Mouse (Mus musculus) macrophage (primary cell): ENCODE results near the gene Sectm1b. TPM values are rescaled to one million over a fixed set of nuclear protein-coding genes. Genes with fewer than 3 reads are reported as not detected.

Experiments
- H3K27ac ChIP-seq: fragments of 350-480 bp; formaldehyde crosslinking; 2 replicates; pipeline ENCODE4 v1.9.0; 2021
- H3K36me3 ChIP-seq: fragments of 350-480 bp; formaldehyde crosslinking; 2 replicates; pipeline ENCODE4 v1.9.0; 2021; ENCODE audit errors: inconsistent target
- H3K4me3 ChIP-seq: fragments of 350-480 bp; formaldehyde crosslinking; 2 replicates; pipeline ENCODE4 v1.9.0; 2021; ENCODE audit errors: inconsistent target
- H3K79me2 ChIP-seq: fragments of 350-480 bp; formaldehyde crosslinking; 2 replicates; pipeline ENCODE4 v1.9.0; 2021; ENCODE audit errors: inconsistent target
- WGBS: methylation state at CpG from one replicate; pipeline ENCODE4 v1.1.7; 2026; ENCODE audit warnings: inconsistent platforms; ENCODE audit not compliant: missing documents; 5-methylcytosine and 5-hydroxymethylcytosine counted together
- polyA plus RNA-seq: library from polyadenylated mRNA; stranded (reverse); fragments of 250-400 nt; gene quantifications from 3 replicates; pipeline ENCODE4 v1.2.4, GENCODE M21; 2018; ENCODE audit warnings: inconsistent platforms

The Sectm1b gene
- polyA plus RNA-seq, 1 experiment from 2014 or later, result not detected

DNA sequence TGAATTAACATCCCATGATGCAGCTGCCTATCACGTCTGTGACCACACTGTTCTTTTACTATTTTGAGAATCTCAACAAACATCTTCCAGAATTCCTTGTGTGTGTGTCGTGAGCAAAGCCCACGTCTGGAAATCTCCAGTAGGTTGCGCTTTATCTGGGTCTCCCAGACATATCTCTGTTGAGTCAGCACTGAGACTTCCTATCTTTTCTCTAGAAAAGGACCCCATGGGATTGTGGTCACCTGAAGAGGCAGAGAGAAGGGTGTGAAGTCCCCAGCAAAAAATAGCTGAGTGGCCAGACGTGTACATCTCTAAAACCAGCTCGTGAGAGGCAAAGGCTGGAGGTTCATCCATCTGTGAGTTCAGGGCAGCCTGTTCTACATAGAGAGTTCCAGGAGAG, 39.2 kb downstream of the Sectm1b start:
- H3K27ac ChIP-seq, result no peak overlapping the region
- H3K4me3 ChIP-seq, result no peak overlapping the region
- no peaks in the 10 kb centered on the region for H3K36me3 ChIP-seq
- 48% methylated on average over 6 of the region's 6 CpGs for WGBS
- no peaks in the 10 kb centered on the region for H3K79me2 ChIP-seq

DNA sequence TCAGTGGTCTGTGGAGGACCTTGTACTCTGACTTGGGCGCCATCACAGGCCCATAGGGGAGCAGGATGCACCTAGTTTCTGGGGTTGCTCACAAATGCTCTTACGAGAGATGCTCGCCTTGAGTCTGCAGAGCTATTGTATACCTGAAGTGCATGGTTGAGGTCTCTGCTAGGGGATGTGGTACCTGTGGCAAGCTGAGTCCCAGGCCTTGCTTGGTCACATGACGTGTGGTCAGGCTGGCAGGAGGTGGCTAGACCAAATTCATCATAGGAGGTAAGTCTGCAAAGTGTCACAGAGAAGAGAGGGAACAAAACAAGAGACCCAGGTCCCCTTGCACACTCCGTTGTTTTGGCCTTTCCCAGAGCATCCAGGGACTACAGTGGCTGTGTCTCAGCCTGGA, 43.9 kb downstream of the Sectm1b start:
- Histone ChIP-seq H3K79me2 (no peaks in the 10 kb centered on the region), H3K4me3 (no peak overlapping the region), H3K36me3 (no peaks in the 10 kb centered on the region), H3K27ac (no peak overlapping the region)
- WGBS, result 83% methylated on average over 5 of the region's 5 CpGs

DNA sequence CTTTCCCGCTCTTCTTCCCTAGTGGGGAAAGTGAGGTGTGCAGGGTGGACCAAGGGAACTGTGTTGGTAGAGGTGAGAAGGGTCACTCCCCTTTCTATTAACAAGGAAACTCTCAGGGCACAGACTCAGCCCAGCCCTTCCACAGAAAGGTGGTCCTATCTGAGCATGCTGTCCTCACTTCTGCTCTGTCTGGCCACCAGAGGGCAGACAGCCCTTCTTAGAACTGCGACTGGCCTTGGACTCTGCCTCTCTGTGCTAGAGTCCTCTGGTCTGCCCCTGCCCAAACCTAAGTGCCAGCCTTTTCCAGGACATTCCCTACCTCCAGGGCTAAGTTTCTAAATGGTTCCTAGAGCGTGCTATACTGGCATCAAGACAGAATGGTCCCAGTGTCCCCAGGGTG, 45.7 kb downstream of the Sectm1b start:
- WGBS, result 53% methylated on average over 3 of the region's 3 CpGs
- Histone ChIP-seq H3K36me3 (no peaks in the 10 kb centered on the region), H3K4me3 (no peak overlapping the region), H3K27ac (no peak overlapping the region), H3K79me2 (no peaks in the 10 kb centered on the region)

DNA sequence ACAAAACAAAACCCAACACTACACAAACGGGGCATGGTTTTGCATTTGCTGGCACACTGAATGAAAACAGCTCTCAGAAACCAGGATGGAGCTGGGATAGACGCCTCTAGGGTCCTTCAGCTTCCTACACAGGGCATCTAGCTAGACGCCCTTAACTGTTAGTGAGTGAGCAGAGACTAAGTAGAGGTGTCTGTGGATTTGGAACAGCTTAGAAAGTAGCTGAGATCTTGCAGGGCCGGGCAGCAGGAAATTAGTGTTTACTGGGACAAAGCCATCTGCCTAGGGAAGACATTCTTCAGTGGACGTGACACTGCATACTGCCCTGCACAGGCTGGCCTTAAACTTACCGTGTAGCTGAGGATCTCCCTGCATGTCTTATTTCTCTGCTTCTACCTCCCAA, 47.9 kb downstream of the Sectm1b start:
- H3K79me2 ChIP-seq, result no peaks in the 10 kb centered on the region
- no peak overlapping the region for H3K27ac ChIP-seq
- no peak overlapping the region for H3K4me3 ChIP-seq
- 78% methylated on average over 6 of the region's 6 CpGs for WGBS
- H3K36me3 ChIP-seq, result no peaks in the 10 kb centered on the region

DNA sequence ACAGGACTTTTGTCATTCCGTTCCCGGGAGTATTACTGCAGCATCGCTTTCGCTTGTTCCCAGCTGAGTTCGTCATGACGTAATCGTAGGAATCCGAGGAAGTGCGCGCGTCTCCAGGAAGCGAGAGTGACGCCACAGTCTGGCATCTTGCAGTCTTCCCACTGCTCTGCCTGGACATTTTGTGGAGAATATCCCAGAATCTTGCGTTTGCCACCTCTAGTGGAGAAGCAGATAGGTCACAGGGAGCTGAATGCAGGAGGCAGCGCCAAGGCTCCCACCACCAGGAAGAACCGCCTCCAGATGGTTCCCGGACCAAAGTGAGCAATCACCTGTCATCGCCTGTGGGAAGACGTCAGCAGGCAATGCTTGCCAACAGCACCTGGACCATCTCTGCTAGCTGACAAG, 48.5 kb downstream of the Sectm1b start:
- Histone ChIP-seq H3K36me3 (no peaks in the 10 kb centered on the region), H3K4me3 (no peak overlapping the region), H3K27ac (no peak overlapping the region), H3K79me2 (no peaks in the 10 kb centered on the region)
- WGBS, result 67% methylated on average over 19 of the region's 19 CpGs

DNA sequence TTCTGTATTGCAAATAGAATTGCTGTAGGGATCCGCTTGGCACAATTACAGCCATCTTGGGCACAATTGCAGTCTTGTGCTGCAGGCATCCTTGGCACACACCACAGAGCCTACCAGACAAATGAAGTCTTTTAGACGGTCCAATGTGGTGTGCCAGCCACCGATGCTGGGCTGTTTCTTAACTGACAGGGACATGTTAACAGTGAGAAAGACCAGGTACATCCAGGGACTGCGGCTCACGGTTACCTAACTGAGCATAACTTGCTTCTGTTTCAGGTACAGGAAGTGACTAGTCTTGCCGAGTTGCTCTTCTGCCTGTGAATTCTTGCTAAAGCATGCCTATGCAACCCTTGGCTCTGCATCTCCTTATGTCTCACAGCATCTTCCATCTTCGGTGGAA, 49.7 kb downstream of the Sectm1b start:
- WGBS, result 75% methylated on average over 7 of the region's 7 CpGs
- no peaks in the 10 kb centered on the region for H3K79me2 ChIP-seq
- no peak overlapping the region for H3K4me3 ChIP-seq
- H3K36me3 ChIP-seq, result no peaks in the 10 kb centered on the region
- H3K27ac ChIP-seq, result no peak overlapping the region

DNA sequence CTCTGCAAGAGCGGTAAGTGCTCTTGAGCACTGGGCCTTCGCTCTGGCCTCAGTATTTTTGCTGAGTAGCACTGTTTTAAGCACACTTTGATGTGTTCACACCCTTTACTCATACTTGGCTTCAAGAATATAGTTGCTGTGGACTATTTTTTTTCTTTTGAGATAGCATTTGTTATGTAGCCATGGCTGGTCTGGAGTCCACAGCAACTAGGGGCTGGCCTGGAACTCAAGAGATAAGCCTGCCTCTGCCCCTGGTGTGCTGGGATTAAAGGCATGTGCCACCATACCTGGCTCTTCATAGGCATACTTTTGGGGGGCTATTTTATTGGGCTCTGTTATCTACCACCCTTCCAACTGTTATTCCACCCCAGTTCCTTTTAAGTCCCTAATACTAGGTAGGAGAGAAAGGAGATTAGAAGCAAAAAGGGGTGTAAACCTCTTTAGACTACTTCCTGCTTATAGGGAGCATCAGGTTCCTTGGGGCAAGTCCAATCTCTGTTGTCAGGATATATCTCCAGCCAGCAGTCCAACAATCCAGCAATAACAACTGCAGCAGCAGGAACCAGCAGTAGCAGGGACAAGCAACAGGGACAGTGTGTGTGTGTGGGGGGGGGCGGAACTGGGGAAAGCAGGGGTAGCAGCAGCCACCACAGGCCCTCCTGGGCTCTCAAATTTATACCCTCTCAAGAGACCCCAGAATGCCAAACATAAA, 53.2 kb downstream of the Sectm1b start:
- H3K79me2 ChIP-seq, result no peaks in the 10 kb centered on the region
- 100% methylated on average over 1 of the region's 3 CpGs for WGBS
- H3K36me3 ChIP-seq, result no peaks in the 10 kb centered on the region
- no peak overlapping the region for H3K4me3 ChIP-seq
- no peak overlapping the region for H3K27ac ChIP-seq

DNA sequence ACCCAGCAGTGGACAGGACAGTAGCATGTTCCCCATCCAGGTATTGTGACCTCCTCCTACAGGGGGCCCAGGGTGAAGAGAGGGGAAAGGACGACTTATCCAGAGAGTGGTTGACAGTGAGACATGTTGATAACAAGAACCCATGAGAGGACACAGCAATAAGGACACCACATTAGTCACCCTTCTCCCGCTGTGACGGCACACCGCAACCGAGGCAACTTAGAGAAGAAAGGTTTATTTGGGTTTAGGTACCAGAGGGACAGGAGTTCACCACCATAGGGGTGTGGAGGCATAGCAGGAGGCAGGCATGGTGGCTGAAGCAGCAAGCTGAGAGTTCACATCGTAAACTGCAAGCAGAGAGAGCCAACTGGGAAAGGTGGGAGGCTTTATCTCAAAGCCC, 57.2 kb downstream of the Sectm1b start:
- H3K27ac ChIP-seq, result no peak overlapping the region
- no peaks in the 10 kb centered on the region for H3K36me3 ChIP-seq
- H3K4me3 ChIP-seq, result no peak overlapping the region
- no peaks in the 10 kb centered on the region for H3K79me2 ChIP-seq
- 92% methylated on average over 6 of the region's 6 CpGs for WGBS

DNA sequence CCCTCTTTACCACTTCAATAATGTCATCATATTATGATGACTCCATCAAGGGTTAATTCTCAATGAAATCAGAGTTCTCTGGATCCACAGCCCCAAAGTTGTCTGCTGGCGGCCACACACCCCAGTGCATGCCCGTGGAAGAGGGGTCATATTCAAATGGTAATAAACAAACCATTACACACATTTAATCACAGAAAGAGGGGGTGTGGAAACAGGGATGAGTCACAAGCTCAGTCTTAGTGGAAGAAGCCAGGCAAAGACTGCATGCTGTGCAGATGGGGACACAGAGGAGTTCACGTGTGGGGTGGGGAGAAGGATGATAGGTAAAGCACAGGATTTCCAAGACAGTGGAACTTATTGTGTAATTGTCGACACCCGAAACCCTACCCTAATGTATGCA, 59.1 kb downstream of the Sectm1b start:
- Histone ChIP-seq H3K4me3 (no peak overlapping the region), H3K36me3 (no peaks in the 10 kb centered on the region), H3K79me2 (no peaks in the 10 kb centered on the region), H3K27ac (no peak overlapping the region)
- 80% methylated on average over 5 of the region's 5 CpGs for WGBS

Other genes starting within 250 kb of the Sectm1b start
- gene Fasn, start 239.0 kb downstream of the Sectm1b start, polyA plus RNA-seq, result 20.8 to 45.3 TPM (median 23.6 TPM) in 3 replicates
- gene Ccdc57, start 130.7 kb downstream of the Sectm1b start, polyA plus RNA-seq, result 1.4 to 3.2 TPM (median 1.7 TPM) in 3 replicates
- gene Slc16a3, start 115.1 kb downstream of the Sectm1b start, polyA plus RNA-seq, result 5.7 to 18.5 TPM (median 14.2 TPM) in 3 replicates
- 77.7 to 122 TPM (median 77.9 TPM) in 3 replicates for gene Csnk1d, start 72.2 kb downstream of the Sectm1b start, polyA plus RNA-seq
- gene Cd7, start 24.2 kb downstream of the Sectm1b start, polyA plus RNA-seq, result 0.59 to 2.0 TPM in 2 of 3 replicates, not detected in the other
- 0.47 TPM in 1 of 3 replicates, not detected in the others for gene Sectm1a, start 17.7 kb upstream of the Sectm1b start, polyA plus RNA-seq
- gene Tex19.2, start 55.1 kb upstream of the Sectm1b start, polyA plus RNA-seq, result not detected in 3 replicates
- gene Tex19.1, start 82.6 kb upstream of the Sectm1b start, polyA plus RNA-seq, result not detected in 3 replicates
- not detected in 3 replicates for gene Uts2r, start 96.7 kb upstream of the Sectm1b start, polyA plus RNA-seq
- 3.2 to 5.5 TPM (median 4.4 TPM) in 3 replicates for gene Hexdc, start 140.9 kb upstream of the Sectm1b start, polyA plus RNA-seq
- 8.1 to 12.7 TPM (median 12.5 TPM) in 3 replicates for gene Ogfod3, start 141.1 kb upstream of the Sectm1b start, polyA plus RNA-seq
- 46.9 to 74.0 TPM (median 67.5 TPM) in 3 replicates for gene Cybc1, start 165.8 kb upstream of the Sectm1b start, polyA plus RNA-seq
- 6.9 to 20.7 TPM (median 17.3 TPM) in 3 replicates for gene Narf, start 173.7 kb upstream of the Sectm1b start, polyA plus RNA-seq
- gene Foxk2, start 196.4 kb upstream of the Sectm1b start, polyA plus RNA-seq, result 20.0 to 26.9 TPM (median 20.9 TPM) in 3 replicates